Mouse (Mus musculus) frontal cortex, postnatal 14 days (tissue): ENCODE measurements around the gene Cep78.
A peak's percentile ranks its signal among the peaks of the same experiment; 100 is the strongest.

Experiments used
- DNase-seq, 2 experiments: peaks; one replicate each; pipeline ENCODE4 v3.0.0; 2022; ENCODE audit warnings: low spot score in 2 of 2

Gene Cep78

GRCm38 (mm10) chr19:15965082-15965481 lies 19.7 kb downstream of the Cep78 start:
- DNase-seq: peak in 1 of 2 experiments; percentile 22

- no peak for DNase-seq
These were observed 20.3 kb downstream of the Cep78 start for GRCm38 (mm10) chr19:15964533-15964932.

- DNase-seq: no peak
These were observed 21.6 kb downstream of the Cep78 start for GRCm38 (mm10) chr19:15963011-15963695.

DNA sequence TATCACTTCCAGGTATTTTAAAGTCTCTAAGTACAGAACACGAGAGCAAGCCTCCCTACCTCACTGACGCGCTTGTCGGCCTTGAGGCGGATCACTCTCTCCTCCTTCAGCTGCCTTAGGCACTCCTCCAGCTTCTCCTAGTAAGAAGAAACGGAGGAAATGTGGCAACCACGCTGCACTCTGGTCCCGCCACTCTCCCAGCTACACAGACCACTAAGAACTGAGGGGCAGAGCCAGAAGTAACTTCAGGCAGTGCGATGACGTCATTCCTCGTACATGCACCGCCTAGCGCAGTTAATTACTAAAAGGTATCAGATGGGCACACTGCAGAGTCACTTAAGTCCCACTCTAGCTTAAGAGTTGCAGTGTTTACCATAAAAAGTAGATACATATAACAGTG lies 22.5 kb downstream of the Cep78 start:
- no peak for DNase-seq

DNA sequence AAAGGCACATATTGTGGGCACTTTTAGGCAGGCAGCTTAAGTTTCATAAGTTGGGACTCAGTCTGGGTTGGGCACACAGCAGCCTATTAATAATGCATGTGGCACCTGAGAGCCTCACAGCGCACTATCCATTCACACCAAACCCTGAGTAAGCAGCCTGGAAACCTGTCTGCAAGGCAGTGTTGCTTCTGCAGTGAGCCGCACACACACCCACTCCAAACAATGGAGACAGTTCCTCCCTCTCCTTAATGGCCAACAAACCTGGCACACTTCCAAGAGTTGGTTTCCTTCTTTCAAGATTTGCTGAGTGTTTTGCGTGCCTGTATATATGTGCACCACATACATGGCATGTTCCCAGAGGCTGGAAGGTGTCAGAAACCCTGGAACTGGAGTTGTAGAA lies 34.6 kb downstream of the Cep78 start:
- no peak for DNase-seq

DNA sequence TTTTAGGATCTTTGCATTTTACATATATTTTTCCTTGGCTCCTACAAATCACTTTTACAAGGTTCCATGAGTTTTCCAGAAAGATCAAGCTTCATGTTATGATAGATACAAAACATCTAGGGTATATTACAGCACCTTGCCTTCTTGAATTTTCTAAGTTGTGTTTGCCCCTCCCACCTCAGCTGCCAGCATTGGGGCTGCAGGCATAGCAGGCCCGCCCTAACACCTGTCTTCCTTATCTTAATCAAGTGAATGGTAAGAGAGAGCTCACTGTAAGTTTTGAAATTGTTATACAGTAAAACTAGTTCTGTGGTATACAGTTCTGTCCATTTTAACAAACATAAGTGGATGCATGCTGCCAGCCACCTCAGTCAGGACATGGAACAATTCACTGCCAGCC lies 35.9 kb downstream of the Cep78 start:
- DNase-seq: no peak

DNA sequence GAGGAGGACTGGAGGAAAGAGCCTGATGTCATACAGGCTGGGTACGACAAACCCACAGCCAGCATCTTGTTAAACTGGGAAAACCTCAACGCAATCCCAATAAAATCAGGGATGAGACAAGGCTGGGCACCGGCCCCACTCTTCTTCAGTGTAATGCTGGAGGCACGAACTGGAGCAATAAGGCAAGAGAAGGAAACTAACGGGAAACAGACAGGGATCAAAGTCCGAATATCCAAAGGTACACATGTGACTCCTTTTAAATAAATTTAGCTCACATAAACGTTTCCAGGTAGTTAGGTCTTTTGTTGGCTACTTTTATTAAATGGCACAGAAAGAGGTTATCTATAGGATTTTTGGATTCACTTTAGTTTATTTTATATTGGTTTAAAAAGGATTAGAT lies 36.4 kb downstream of the Cep78 start:
- DNase-seq: no peak

DNA sequence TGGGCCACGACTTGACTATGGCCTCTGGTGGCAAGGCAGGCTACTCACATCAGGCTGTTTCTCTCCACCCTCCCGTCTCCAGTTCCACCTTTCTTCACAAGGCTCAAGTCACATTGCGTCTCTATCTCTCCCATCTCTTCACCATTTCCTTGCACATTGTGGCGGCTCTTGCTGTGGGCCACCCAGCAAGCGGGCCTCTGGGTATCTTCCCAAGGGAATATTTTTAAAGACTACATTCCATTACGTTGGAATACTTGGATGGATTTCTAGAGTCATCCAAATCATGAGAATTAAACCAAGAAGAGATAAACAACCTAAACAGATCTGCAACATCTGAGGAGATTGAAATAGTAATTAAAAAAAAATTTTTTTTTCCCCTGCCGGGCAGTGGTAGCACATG lies 37.6 kb downstream of the Cep78 start, which contains the start of gene Psat1:
Psat1 (minus strand) TSS at position 101 of the 400 bp plus-strand sequence.
- DNase-seq: no peak

DNA sequence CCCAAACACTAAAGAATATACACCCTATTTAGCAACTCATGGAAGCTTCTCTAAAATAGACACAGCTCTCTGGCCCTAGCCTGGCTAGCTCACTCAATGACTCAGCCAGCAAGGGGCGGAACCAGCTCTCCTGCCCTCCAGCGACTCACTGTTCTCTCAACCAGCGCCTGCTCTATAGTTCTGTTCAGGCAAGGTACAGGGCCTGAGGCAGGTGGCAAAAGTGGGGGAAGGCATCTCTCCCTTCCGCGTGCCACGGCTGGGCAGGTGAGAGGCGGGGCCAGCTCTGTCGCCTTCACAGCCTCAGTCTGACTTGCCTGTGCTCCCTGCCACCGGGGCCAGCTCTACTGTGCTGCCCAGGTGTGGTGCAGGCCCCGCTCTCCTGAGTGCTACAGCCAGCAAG lies 38.1 kb downstream of the Cep78 start:
- no peak for DNase-seq

DNA sequence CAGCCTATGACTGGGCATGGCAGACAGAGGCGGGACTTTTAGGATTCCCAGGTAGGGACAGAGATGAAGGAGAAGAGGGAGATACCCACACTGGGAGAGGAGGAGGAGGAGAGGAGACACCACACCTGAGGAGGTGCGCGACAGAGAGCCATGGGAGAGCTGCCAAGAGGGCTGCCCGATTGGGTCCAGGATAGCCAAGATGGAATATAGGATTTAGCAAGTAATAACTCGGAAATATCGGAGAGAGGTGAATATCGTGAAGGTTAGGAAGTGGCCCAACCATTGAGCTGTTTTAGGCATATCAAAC lies 41.7 kb downstream of the Cep78 start:
- DNase-seq: no peak

GRCm38 (mm10) chr19:15942421-15943116 lies 42.2 kb downstream of the Cep78 start:
- no peak for DNase-seq

DNA sequence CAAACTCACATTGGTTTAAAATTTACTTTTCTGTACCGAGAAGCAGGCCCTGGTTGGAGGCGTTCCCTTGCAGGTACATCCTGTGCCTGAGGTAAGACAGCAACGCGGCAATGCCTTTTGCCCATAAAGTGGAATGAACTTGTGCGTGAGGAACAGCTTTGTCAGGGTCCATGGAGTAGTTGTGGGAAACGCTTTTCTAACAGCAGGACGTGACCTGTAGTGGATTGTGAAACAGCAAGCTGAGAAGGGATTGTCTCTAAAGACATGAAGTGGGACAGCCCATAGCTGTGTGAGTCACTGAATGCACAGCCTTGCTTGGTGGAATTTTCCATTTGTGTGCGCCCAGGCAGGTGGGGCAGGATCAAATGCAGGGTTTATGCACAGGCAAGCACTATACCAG lies 43.4 kb downstream of the Cep78 start:
- DNase-seq: no peak

- DNase-seq: peak; percentile 56 to 59
These were observed 59.1 kb downstream of the Cep78 start for GRCm38 (mm10) chr19:15925719-15926045.

- DNase-seq: peak; percentile 82 to 86
These were observed 59.7 kb downstream of the Cep78 start for GRCm38 (mm10) chr19:15924866-15925718.

GRCm38 (mm10) chr19:15924181-15924865 lies 60.5 kb downstream of the Cep78 start:
- peak; percentile 44 to 66 for DNase-seq

DNA sequence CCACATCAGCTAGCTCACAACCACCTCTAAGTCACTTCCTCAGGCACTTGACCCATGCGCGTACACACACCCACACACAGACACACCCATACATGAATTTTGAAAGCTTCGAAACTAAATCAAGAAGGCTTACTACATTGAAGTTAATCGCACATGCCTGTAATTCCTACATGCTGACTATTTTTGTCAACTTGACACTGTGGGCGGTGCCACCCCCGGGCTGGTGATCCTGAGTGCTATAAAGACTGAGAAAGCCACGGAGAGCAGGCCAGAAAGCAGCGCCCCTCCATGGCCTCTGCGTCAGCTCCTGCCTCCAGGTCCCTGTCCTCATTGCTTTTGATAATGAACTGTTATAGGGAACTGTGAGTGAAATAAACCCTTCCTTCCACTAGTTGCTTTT lies 61.4 kb downstream of the Cep78 start:
- no peak for DNase-seq

DNA sequence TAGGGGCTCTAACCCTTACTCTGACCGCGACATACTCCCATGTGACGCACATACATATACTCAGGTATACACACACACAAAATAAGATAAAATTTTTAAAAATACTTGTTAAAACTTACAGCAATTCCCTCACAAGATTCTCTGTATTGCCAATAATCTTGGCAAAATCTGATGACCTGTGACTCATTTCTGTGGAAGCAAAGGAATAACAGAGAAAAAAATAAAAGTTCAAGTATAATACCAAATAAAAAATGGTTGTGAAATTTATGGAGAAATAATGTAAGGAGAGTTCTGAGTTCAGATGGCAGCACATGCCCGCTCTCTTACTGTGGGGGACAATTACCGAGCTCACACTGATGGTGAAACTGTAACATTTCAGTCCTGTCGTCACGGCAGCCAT lies 65.5 kb downstream of the Cep78 start:
- DNase-seq: no peak

DNA sequence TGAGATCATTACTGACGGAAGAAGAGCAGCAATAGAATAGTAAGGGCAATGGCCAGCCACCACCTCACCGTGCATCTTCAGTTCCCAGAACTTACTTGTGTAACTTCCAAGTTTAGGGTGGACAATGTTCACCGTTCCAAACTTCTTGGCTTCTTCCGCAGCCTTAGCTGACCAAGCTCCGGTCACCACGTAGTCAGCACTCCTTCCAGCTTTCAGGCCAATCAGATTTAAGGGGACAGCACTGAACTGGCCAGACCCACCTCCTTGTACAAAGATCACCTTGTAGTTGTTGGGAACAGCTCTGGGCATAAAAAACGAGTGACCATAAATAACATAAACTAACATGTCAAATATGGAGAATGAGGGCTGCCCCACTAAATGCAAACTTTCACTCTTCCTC lies 66.7 kb downstream of the Cep78 start:
- no peak for DNase-seq

GRCm38 (mm10) chr19:15913249-15913997 lies 71.4 kb downstream of the Cep78 start:
- no peak for DNase-seq

DNA sequence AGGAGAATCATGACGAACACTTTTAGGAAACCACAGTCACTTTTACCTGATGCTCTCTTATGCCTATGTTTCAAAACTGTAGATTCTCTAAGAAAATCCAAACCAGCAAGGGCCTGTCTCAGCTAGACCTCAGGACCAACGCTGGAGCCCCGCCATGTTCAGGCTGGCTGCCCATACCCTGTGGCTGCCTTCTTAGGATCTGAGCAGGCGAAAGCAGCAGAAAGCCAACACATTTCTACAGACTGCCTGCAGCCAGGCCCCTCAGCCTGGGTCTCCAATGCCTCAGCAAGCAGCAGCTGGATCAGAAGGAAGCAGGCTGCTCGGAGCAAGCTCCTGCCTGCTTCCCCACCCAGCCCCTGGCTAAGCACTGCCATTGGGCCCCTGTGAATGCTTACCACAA lies 73.3 kb downstream of the Cep78 start:
- DNase-seq: no peak

DNA sequence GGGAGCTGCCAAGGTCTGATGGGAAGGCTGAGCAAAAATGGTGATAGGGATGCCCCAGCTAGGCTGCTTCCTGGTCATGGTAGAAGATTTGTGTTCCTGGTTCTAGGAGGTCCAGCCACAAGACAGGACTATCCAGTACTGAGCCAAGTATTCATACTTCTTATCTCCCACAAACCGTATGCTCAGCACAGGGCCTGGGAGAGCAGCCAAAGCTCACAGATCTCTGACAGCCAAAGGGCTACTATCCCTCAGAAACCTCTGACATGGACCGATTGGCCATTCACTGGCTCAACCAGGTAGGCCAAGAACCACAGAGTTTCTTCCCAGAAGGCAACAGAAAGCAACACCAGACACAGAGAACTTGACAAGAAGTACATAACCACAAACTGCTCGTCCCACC lies 73.8 kb downstream of the Cep78 start:
- no peak for DNase-seq

GRCm38 (mm10) chr19:15910488-15910887 lies 74.3 kb downstream of the Cep78 start:
- no peak for DNase-seq
